Mouse (Mus musculus) erythroblast, adult 5-6 weeks (primary cell): ENCODE data around the gene Rnf149. TPM values are rescaled to one million over a fixed set of nuclear protein-coding genes. Genes with fewer than 3 reads are reported as not detected.

ENCODE experiments used
- total RNA-seq, 2 experiments: library from RNA; stranded (forward) in 1 of 2; stranded (reverse) in 1 of 2; fragments of 150-400 nt in 1 of 2; fragments of 200-764, 138-1000 nt in 1 of 2; gene quantifications; 2 replicates each; pipeline versions ENCODE4 v1.2.3 to v1.2.4; 2015 to 2017; ENCODE audit warnings: low replicate concordance in 2 of 2

The Rnf149 gene
- total RNA-seq, 2 experiments from 2014 or later: 11.5 to 14.9 TPM

Other genes with a start within 250 kb of the Rnf149 start
- gene Rpl31, start 209.6 kb downstream of the Rnf149 start, total RNA-seq (2015; ENCODE audit: low replicate concordance): 473 and 504 TPM in 2 replicates
- 101 and 131 TPM in 2 replicates for gene Rpl31, start 209.6 kb downstream of the Rnf149 start, total RNA-seq (2017; ENCODE audit: low replicate concordance)
- 29.5 and 36.5 TPM in 2 replicates for gene Tbc1d8, start 98.7 kb downstream of the Rnf149 start, total RNA-seq (2015; ENCODE audit: low replicate concordance)
- 9.6 and 12.0 TPM in 2 replicates for gene Tbc1d8, start 98.7 kb downstream of the Rnf149 start, total RNA-seq (2017; ENCODE audit: low replicate concordance)
- 4.0 and 7.9 TPM in 2 replicates for gene Cnot11, start 42.4 kb downstream of the Rnf149 start, total RNA-seq (2015; ENCODE audit: low replicate concordance)
- gene Cnot11, start 42.4 kb downstream of the Rnf149 start, total RNA-seq (2017; ENCODE audit: low replicate concordance): 4.1 and 9.5 TPM in 2 replicates
- gene Creg2, start 74.1 kb upstream of the Rnf149 start, total RNA-seq (2015; ENCODE audit: low replicate concordance): not detected in 2 replicates
- gene Creg2, start 74.1 kb upstream of the Rnf149 start, total RNA-seq (2017; ENCODE audit: low replicate concordance): under 0.01 TPM in 1 of 2 replicates, not detected in the other
- not detected in 2 replicates for gene Rfx8, start 143.6 kb upstream of the Rnf149 start, total RNA-seq (2015; ENCODE audit: low replicate concordance)
- not detected in 2 replicates for gene Rfx8, start 143.6 kb upstream of the Rnf149 start, total RNA-seq (2017; ENCODE audit: low replicate concordance)
- not detected in 2 replicates for gene Gm3646, start 227.9 kb upstream of the Rnf149 start, total RNA-seq (2015; ENCODE audit: low replicate concordance)
- not detected in 2 replicates for gene Gm3646, start 227.9 kb upstream of the Rnf149 start, total RNA-seq (2017; ENCODE audit: low replicate concordance)